Comparison of ENCODE assay signal across 42 mouse cellular contexts in the genomic region with DNA sequence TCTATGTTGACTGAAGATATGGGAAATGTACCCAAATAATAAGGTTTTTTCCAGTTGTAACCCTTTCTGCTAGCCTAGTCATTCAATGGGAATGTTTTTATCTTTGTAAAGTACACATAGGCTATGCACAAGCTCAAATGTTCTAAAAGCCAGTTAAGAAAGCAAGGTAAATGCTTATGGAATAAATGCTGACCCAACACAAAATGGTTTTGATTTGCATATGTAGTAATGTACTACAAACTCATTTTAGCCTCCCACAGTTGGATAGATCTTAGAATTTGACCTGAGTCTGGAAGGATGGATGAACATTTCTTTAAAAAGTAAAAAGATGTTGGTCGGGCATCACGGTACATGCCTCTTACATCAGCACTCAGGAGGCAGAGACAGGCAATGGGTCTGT. TPM values are rescaled to one million over a fixed set of nuclear protein-coding genes. Genes with fewer than 3 reads are reported as not detected.
"Had no signal": no experiment of that assay in that cellular context is flagged by ENCODE, and none has a peak within 500 bp of the region (broad histone marks: within the 10 kb centered on the region; RNA-seq: fewer than 3 reads in every experiment).

No protein-coding gene starts in this region.

- H3K27ac ChIP-seq: heart, embryonic 13.5 days; heart, embryonic 15.5 days; hindbrain, embryonic 10.5 days; hindbrain, embryonic 12.5 days; hindbrain, embryonic 13.5 days; hindbrain, embryonic 14.5 days; hindbrain, embryonic 15.5 days; hindbrain, postnatal 0 days; intestine, embryonic 15.5 days; kidney, embryonic 15.5 days; kidney, postnatal 0 days; layer of hippocampus, adult 2 months; left cerebral cortex, adult 2 months had no signal

- H3K4me1 ChIP-seq: heart, embryonic 12.5 days; heart, embryonic 15.5 days; hindbrain, embryonic 10.5 days; hindbrain, embryonic 12.5 days; hindbrain, embryonic 13.5 days; hindbrain, embryonic 15.5 days; intestine, embryonic 15.5 days; kidney, embryonic 15.5 days had no signal

- DNase-seq: heart, postnatal 10 days; heart, postnatal 14 days; heart, postnatal 36 days; heart, postnatal 4 days; kidney, adult 11 months; kidney, adult 18-20 months; kidney, adult 2 months; kidney, adult 8-10 months; kidney, adult 9 months; kidney, postnatal 10 days; kidney, postnatal 14 days; kidney, postnatal 25 days; kidney, postnatal 36 days; kidney, postnatal 4 days; layer of hippocampus, adult 9-11 months; layer of hippocampus, postnatal 36 days had no signal

- H3K9ac ChIP-seq: heart, embryonic 12.5 days; heart, embryonic 13.5 days; heart, embryonic 15.5 days; hindbrain, embryonic 12.5 days; hindbrain, embryonic 13.5 days; hindbrain, embryonic 14.5 days; hindbrain, embryonic 15.5 days; intestine, embryonic 15.5 days; kidney, embryonic 15.5 days had no signal

- H3K4me3 ChIP-seq: heart, embryonic 12.5 days; heart, embryonic 13.5 days; heart, embryonic 15.5 days; hindbrain, embryonic 10.5 days; hindbrain, embryonic 12.5 days; hindbrain, embryonic 13.5 days; hindbrain, embryonic 15.5 days; intestine, embryonic 15.5 days; kidney, embryonic 15.5 days; layer of hippocampus, adult 2 months; left cerebral cortex, adult 2 months had no signal

- H3K27me3 ChIP-seq: heart, embryonic 12.5 days; heart, embryonic 13.5 days; heart, embryonic 15.5 days; hindbrain, embryonic 12.5 days; hindbrain, embryonic 13.5 days; hindbrain, embryonic 15.5 days; intestine, embryonic 15.5 days; kidney, embryonic 15.5 days had no signal

- H3K9me3 ChIP-seq: heart, embryonic 12.5 days; heart, embryonic 13.5 days; heart, embryonic 15.5 days; hindbrain, embryonic 10.5 days; hindbrain, embryonic 12.5 days; hindbrain, embryonic 13.5 days; hindbrain, embryonic 15.5 days; intestine, embryonic 15.5 days; kidney, embryonic 15.5 days had no signal

- H3K4me2 ChIP-seq: heart, embryonic 11.5 days; heart, embryonic 12.5 days; heart, embryonic 13.5 days; heart, embryonic 15.5 days; hindbrain, embryonic 12.5 days; hindbrain, embryonic 13.5 days; hindbrain, embryonic 14.5 days; hindbrain, embryonic 15.5 days; intestine, embryonic 15.5 days; kidney, embryonic 15.5 days had no signal

- H3K36me3 ChIP-seq: heart, embryonic 15.5 days; hindbrain, embryonic 10.5 days; hindbrain, embryonic 12.5 days; hindbrain, embryonic 13.5 days; hindbrain, embryonic 15.5 days; intestine, embryonic 15.5 days; kidney, embryonic 15.5 days had no signal

RNA-seq across cellular contexts. Expression of gene Acmsd, which starts 37.5 kb away (rescaled TPM):
- total RNA-seq: hindbrain, postnatal 0 days; layer of hippocampus, adult 18-20 months; layer of hippocampus, adult 2 months; layer of hippocampus, adult 8-10 months; layer of hippocampus, postnatal 10 days; layer of hippocampus, postnatal 14 days; layer of hippocampus, postnatal 25 days; layer of hippocampus, postnatal 36 days; left cerebral cortex, adult 18-20 months; left cerebral cortex, adult 2 months had no signal
- polyA plus RNA-seq: hindbrain, embryonic 13.5 days; hindbrain, postnatal 0 days; inflammation-experienced regulatory T-cells, adult 6 months; intestine, embryonic 14.5 days; intestine, postnatal 0 days; kidney, embryonic 14.5 days; large intestine, adult 2 months had no signal
